Mouse (Mus musculus): Measurements from ENCODE around the gene Myrip. TPM values are rescaled to one million over a fixed set of nuclear protein-coding genes. Genes with fewer than 3 reads are reported as not detected.

Myrip gene
- 0.09 and 0.29 TPM in 2 replicates for polyA plus RNA-seq (2015; fragmentation: Nextera tagmentation; extraction: Ambion mirVana)

GRCm38 (mm10) chr9:120301213-120301612, at the start of gene Myrip:
Gene Myrip (plus strand): TSS chr9:120301513.

GRCm38 (mm10) chr9:120492010-120492399, 190.7 kb downstream of the Myrip start, which contains the start of gene Eif1b:
Gene Eif1b (plus strand): TSS chr9:120492232.

Other genes with a start within 250 kb of the Myrip start
- gene Cx3cr1, start 231.6 kb upstream of the Myrip start, polyA plus RNA-seq (2015; fragmentation: Nextera tagmentation; extraction: Ambion mirVana) = 4.3 and 5.0 TPM in 2 replicates
- gene Ccr8, start 209.4 kb upstream of the Myrip start, polyA plus RNA-seq (2015; fragmentation: Nextera tagmentation; extraction: Ambion mirVana) = 0.18 and 0.24 TPM in 2 replicates
- 8.0 and 9.4 TPM in 2 replicates for gene Slc25a38, start 191.1 kb upstream of the Myrip start, polyA plus RNA-seq (2015; fragmentation: Nextera tagmentation; extraction: Ambion mirVana)
- 732 and 842 TPM in 2 replicates for gene Rpsa, start 173.8 kb upstream of the Myrip start, polyA plus RNA-seq (2015; fragmentation: Nextera tagmentation; extraction: Ambion mirVana)
- 0.07 TPM in 1 of 2 replicates, not detected in the other for gene Mobp, start 151.8 kb upstream of the Myrip start, polyA plus RNA-seq (2015; fragmentation: Nextera tagmentation; extraction: Ambion mirVana)
- 89.1 and 108 TPM in 2 replicates for gene Eif1b, start 190.7 kb downstream of the Myrip start, polyA plus RNA-seq (2015; fragmentation: Nextera tagmentation; extraction: Ambion mirVana)
- gene Entpd3, start 238.3 kb downstream of the Myrip start, polyA plus RNA-seq (2015; fragmentation: Nextera tagmentation; extraction: Ambion mirVana) = 0.06 and 0.12 TPM in 2 replicates

All from skeletal muscle tissue, postnatal 0 days (tissue).